Mouse (Mus musculus) cerebellum, adult 8-10 months (tissue): ENCODE measurements around the gene Smpd2.
A peak's percentile ranks its signal among the peaks of the same experiment; 100 is the strongest.

Experiments used
- DNase-seq: peaks from one replicate; pipeline ENCODE4 v3.0.0; 2022

The Smpd2 gene

GRCm38 (mm10) chr10:41450780-41451522, 39.2 kb downstream of the Smpd2 start:
- DNase-seq = peak; percentile 13

DNA sequence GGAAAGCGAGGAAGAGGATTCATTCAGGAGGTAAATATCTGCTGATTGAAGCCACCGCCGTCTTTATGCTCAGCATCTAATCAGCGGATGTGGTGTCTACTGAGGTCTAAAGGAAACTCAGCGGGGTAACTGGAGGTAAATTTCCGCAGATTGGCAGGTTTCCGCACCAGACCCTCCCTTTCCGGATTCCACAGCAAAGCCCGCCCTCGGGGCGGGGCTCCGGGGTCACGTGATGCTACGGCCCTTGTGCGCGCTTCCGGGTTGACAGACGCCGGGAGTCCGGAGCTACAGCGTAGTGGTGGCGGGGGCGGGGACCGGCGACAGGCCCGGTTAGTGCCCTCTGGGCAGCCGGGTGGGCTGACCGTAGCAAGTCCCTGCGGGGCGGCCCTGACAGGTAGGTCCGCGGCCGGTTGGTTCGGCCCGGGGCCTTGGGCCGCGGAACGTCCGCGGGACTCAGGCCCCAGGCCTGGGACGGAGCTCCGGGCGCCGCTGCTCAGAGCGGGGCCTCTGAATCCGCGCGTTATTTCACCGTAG, 40.0 kb downstream of the Smpd2 start, which contains the start of gene Zbtb24:
Gene Zbtb24, plus strand, starts transcription at position 247 of the 534 bp plus-strand sequence.
- DNase-seq = peak; percentile 96

DNA sequence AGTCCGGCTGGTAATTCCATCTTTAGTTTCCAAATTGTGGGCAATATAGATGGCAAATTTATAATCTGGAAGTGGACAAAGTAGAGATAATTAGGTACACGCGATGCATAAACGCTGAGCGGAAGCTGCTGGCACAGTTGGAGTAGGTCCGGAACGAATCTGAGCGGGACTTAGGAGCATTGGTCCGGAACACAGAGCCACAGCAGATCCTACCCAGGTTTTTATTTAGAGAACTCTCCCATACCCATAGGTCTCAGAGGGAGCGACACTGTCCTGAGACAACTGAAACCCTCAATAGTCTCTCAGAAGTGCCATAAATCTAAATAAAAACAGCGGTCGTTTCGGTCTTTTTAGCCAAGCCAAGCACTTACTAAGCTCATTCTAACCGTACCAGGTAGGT, 40.5 kb downstream of the Smpd2 start:
- peak; percentile 50 for DNase-seq

DNA sequence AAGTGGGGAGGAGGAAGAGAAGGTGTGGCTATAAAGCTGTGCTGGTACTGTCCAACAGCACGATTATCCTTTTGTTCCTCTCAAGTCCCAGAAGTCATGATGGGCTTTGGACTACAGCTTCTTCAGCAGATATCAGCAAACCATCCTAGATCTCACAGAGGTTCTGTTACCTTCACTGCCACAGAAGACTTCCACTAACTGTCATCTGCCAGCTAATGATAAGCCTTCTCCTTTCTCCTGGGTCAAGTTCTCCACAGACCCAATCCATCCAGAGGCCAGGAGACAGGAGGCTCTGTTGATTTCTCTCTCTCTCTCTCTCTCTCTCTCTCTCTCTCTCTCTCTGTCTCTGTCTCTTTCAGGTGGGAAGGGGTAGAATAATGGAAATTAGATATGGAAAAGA, 42.0 kb downstream of the Smpd2 start:
- no peak for DNase-seq
